Mouse (Mus musculus): Measurements from ENCODE around the gene Lrrc4c.

Gene Lrrc4c

GRCm38 (mm10) chr2:97274651-97275050 is 956.7 kb downstream of the Lrrc4c start:
- no peak for DNase-seq (ENCODE audit: low read depth)

DNA sequence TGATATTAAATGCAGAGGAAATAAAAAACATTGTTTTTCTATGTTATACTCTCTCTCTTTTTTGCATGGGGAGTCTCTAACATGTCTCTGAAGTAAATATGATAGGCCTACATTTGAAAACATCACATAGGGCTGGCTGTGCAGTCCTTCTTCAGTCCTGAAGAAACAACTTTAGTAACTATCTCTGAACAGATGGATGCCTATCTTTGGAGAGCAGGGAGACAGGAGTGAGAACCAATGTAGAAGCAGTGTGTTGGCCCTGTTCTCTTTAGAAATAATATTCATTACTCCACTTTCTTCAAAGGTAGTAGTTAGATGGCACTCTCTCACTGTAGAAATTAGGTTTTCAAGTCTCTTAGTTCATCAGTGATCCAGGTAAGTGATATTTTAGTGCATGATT is 967.0 kb downstream of the Lrrc4c start:
- DNase-seq (ENCODE audit: low read depth), result no peak

DNA sequence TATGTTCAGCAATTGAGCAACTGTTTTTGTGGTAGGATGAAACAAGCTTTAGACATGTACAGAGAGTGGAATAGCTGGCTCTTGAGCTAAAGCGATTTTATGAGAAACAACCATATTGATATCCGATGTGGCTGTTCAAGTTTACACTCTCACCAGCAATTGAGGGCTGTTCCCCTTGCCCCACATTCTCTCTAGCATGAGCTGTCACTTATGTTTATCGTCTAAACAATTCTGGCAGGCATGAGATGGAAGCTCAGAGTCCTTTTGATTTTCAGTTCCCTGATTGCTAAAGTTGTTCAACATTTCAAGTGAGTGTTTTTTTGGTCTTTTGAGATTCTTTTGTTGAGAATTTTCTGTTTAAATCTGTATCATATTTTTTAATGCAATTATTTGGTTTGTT is 976.2 kb downstream of the Lrrc4c start:
- DNase-seq (ENCODE audit: low read depth), result no peak

DNA sequence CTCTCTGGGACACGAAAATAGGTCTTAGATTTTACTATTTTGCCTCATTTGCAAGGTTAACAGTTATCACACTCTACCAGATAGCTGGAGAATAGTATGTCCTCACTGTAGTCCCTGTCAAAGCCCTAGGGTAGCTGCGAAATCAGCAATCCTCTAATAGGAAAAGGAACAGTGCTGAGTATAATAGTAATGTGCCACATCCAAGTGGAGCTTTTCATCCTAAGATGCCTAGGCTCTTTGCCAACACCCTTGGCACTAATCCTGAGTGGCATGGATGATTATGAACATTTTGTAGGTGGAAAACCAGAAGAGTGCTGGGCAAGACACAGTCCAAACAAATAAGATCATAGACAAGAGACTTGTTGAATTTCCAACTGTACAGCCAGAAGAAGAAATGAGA is 981.7 kb downstream of the Lrrc4c start:
- DNase-seq (ENCODE audit: low read depth), result no peak

GRCm38 (mm10) chr2:97318008-97318407 is 1000.0 kb downstream of the Lrrc4c start:
- no peak for DNase-seq (ENCODE audit: low read depth)

- DNase-seq (ENCODE audit: low read depth), result no peak
Observed at GRCm38 (mm10) chr2:97318536-97318935, 1000.6 kb downstream of the Lrrc4c start.

DNA sequence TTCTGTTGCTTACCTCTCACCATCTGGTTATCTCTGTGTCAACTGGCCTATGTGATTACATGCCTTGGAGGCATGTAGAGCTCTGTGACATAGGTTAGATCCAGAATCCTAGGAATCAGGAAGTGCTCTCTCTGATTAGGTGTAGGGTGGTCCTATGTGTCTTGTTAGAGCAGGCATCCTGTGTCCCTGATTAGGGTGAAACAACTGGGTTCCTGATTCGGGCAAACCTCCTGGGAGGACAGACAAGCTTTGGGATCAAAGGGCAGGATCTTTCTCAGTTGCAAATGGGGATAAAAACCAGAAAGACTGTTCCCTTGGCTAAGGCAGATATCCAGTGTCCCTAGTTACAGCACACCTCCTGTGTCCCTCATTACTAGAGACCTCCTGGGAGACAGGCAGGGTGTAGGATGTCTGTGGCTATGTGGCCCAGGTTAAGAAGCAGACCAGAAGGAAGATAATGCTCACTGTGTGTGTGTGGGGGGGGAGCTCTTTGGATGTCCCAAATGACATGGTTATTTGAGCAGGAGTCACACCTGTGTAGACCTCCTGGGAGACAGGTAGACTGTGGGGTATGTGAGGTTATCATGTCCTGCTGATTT is 1014.2 kb downstream of the Lrrc4c start:
- DNase-seq (ENCODE audit: low read depth), result no peak

- no peak for DNase-seq (ENCODE audit: low read depth)
Observed at GRCm38 (mm10) chr2:97339627-97340026, 1021.7 kb downstream of the Lrrc4c start.

DNA sequence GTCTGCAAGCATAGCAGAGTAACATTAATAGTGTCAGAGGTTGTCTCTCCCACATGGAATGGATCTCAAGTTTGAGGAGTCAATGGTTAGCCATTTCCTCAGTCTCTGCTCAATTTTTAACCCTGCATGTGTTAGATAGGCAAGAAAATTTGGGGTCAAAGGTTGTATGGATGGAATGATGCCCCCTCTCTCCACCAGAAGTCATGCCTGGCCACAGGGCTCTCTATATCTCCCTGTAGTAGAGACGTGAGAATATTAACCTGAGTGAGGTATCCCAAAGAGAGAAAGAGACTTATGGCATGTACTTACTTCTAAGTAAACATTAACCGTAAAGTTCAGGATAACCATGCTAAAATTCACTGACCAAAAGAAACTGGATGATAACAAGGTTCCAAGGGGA is 1043.3 kb downstream of the Lrrc4c start:
- no peak for DNase-seq (ENCODE audit: low read depth)

DNA sequence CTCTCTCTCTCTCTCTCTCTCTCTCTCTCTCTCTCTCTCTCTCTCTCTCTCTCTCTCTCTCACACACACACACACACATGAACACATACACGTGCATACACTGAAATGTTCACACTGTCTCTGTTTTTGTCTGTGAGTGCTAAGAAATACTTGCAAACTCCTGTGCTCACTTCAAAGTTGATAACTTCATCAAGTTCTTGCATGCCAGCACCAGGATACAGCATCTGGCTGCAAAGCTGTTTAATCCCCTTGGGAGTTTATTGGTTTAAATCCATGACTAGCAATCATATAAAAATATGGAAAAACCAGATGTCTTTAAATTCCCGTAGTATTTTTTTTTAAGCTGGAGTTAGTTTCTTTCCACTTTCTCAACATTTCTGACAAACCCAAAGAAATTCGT is 1052.0 kb downstream of the Lrrc4c start:
- no peak for DNase-seq (ENCODE audit: low read depth)

- no peak for DNase-seq (ENCODE audit: low read depth)
Observed at GRCm38 (mm10) chr2:97391437-97391836, 1073.5 kb downstream of the Lrrc4c start.

- no peak for DNase-seq (ENCODE audit: low read depth)
Observed at GRCm38 (mm10) chr2:97391876-97392275, 1073.9 kb downstream of the Lrrc4c start.

DNA sequence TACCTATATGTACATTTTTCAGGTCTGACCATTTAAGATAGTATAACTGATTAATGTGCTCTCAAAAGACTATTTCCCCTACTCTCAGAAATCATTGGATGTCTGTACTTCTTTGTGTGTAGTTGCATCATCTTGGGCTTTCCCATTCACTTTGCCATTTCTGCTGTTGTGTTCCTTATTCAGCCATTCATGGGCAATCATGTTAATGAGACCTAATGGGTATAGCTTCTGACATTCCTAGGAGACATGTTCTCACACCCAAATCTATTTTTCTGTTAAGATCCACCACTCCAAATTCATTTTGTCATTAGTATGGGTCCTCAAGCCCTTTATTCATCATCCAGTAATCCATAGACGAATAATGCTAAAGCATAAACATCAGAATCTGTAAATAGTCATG is 1095.1 kb downstream of the Lrrc4c start:
- DNase-seq (ENCODE audit: low read depth), result no peak

GRCm38 (mm10) chr2:97414416-97415362 is 1096.7 kb downstream of the Lrrc4c start:
- no peak for DNase-seq (ENCODE audit: low read depth)

DNA sequence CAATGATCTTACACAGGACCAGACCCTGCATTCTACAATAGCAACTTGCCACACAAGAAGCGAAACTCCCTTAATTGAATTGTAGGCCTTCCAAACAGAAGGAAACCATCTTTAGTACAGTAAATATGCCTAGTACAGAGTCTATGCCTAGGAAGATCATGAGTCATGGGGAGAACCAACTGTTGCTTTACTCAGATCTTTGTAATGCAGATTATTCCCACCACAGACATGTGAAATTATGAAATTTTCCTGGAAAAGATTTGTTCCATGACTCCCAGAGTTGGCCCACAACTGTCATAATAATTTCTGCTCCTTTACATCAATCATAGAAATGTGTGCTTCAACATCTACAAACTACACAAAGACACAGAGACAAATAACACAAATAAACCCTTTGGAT is 1116.2 kb downstream of the Lrrc4c start:
- no peak for DNase-seq (ENCODE audit: low read depth)

DNA sequence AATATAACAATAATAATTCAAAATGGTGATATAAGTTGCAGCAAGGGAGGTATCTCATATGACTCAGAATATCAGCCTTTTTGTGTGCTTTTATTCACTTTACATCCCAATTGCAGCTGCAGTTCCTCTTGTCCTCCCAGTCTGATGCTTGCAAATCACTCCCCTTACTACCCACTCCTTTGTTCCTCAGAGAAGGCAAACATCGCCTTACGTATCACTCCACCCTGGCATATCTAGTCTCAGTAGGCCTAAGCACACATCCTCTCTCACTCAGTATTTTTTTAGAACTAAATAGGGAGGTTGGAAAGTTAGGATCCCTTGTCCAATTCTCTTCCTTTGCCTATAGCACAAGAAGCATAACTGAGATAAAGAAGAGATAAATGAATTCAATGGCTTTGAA is 1117.6 kb downstream of the Lrrc4c start:
- no peak for DNase-seq (ENCODE audit: low read depth)

GRCm38 (mm10) chr2:97437767-97438166 is 1119.8 kb downstream of the Lrrc4c start:
- DNase-seq (ENCODE audit: low read depth), result no peak

GRCm38 (mm10) chr2:97463573-97463972 is 1145.6 kb downstream of the Lrrc4c start:
- DNase-seq (ENCODE audit: low read depth), result no peak

GRCm38 (mm10) chr2:97466243-97466793 is 1148.3 kb downstream of the Lrrc4c start:
- DNase-seq (ENCODE audit: low read depth), result peak; percentile 16

GRCm38 (mm10) chr2:97467031-97467549 is 1149.1 kb downstream of the Lrrc4c start:
- no peak for DNase-seq (ENCODE audit: low read depth)

GRCm38 (mm10) chr2:97467664-97468063 is 1149.7 kb downstream of the Lrrc4c start:
- no peak for DNase-seq (ENCODE audit: low read depth)

DNA sequence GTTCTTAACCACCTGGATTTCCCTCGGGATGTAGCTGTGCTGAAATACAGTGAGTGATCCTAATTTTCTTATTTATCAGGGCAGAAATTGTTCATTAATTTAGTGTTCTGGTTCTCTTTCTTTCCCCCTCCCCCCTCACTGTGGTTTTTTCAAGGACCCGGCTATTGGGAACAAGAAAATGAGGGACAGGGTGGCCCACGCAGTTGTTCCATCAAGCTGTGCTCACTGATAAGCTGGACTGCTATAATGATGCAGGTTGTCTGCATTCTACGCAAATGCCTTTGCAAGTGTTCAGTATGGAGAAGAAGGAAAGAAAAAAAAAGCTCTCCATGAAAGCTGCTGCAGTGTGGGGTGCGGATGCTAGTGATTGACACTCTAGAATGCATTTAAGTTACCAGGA is 1150.4 kb downstream of the Lrrc4c start:
- DNase-seq (ENCODE audit: low read depth), result no peak

DNA sequence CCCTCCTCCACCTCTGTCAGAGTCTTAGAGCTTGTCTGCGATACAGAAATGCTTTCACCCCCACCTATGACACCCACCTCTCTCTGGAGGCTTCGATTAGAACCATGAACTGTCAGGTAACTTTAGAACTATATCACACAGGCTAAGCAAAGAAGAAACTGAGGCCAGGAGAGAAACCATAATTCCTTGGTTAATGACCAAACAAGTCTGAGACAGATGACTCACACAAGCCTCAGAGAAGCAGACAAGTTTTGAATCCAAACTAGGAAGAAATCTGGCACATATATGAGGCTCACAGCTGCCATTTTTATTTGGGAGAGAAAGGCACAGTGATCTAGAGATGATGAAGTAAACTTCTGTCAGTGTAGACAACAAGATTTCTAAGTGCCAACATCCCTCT is 1151.4 kb downstream of the Lrrc4c start:
- no peak for DNase-seq (ENCODE audit: low read depth)

Data from c-Kit-positive CD71-positive TER-119-negative erythroid progenitor cells, embryonic 14.5 days (primary cell).